Mouse (Mus musculus) cerebellum, postnatal 36 days (tissue): ENCODE measurements at regions not wholly inside any gene's neighbourhood (a gene's known extent, or its start where the extent isn't known, plus 50 kb on each side); places are given as distances from the start of the nearest gene placed in this dataset.
"Not testable (repeated sequence)": the region's sequence is repeated elsewhere in the genome, so short reads cannot be mapped to it uniquely, and the experiment has no call there.

ENCODE experiments used
- DNase-seq, 2 experiments: peaks; one replicate each; pipeline ENCODE4 v3.0.0; 2021 to 2022; ENCODE audit warnings: mixed read lengths in 2 of 2

DNA sequence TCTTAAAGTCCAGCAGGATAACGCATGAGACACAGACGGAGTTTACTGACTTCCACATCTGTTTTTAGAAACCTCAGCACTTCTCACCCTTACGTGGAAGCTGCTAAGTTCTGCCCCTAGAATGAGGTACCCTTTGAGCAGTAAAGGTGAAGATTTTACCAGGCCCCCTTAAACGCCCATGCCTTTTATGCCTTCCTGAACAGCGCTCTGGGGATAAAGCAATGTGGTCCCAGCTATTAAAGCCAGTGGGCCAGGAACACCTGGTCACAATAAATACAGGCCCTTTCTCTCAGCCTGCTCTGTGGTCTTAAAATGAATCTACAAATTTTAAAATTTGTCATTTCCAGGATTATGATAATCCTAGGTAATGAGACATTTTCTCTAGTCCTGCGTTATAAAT lies 57.9 kb downstream of the Llph start:
- no peak for DNase-seq

DNA sequence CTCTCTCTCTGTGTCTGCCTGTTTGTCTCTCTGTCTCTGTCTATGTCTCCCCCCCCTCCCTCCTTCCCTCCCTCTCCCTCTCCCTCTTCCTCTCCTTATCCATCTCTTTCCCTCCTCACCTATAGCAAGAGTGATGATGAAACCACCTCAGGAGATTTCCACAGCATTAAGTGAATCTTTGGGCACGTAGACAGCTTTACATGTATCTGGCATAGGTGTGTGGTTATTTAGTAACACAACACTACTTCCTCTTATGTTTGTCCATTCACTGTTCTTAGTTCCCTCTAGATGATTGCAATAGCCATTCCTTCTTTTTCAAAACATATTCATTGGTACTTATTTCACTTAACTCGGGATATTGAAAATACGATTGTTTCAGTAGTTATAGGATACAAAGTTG lies 65.0 kb downstream of the Llph start:
- no peak for DNase-seq

DNA sequence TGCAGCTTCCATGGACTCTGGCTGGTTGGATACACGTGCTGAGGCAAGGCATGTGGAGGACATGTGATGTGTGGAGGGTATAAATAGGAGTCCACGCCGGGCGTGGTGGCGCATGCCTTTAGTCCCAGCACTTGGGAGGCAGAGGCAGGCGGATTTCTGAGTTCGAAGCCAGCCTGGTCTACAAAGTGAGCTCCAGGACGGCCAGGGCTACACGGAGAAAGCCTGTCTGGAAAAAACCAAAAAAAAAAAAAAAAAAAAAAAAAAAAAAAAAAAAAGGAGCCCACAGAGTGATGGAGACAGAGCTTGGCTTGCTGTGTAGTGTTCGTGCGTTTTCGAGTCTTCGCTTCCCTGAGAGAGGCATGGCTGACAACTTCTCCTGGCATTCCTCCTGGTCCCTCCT lies 66.5 kb downstream of the Llph start:
- DNase-seq = not testable (repeated sequence)

GRCm38 (mm10) chr10:120294487-120294886 lies 67.6 kb downstream of the Llph start:
- DNase-seq = no peak

DNA sequence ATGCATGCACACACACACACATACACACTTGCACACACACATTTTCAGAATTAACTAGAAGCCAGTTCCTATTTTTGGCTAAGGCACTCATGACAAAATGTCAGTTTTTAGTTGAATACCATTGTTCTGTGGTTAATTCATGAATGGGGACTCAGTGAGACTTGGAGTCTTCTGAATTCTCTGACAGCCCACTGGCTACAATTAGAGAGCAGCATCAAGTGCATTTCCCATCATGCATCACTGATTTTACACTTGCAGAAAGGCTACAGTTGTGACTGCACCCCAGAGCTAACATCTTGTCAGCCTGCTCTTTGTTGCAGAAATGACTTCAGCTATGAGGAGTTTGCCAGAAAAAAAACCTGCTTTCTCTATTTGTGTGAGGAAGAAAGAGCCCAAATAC lies 70.4 kb downstream of the Llph start:
- no peak for DNase-seq

DNA sequence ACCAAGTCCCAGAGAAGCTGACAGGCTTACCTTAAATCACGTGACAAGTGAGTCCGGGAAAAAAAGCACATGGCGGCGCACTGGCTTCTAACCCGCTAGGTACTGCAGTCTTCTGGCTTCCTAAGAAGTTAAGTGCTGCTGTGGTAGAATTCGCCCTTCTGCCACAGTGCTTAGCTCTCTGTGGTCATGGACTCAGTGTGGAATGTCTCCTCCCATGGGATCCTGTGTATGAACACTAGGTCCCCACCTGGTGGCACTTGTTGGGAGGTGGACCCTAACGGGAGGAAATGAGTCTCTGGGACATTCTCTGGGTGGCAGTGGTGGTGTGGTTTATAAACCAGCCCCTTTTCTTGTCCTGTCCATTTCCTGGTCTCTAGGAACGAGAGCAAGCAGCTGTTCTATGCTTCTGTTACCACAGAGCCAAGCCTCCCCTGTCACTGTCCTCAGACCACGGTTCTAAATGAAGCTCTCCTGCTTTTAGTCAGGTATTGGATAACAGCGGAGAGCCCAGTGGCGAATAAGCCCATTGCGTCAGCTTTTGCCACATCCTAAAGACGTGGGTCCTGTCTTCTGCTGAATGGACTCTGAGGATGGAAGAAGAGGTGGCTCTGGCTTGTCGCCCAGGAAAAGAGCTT lies 71.5 kb downstream of the Llph start:
- no peak for DNase-seq

- DNase-seq = peak; percentile 5 to 7
These were observed 79.1 kb downstream of the Llph start for GRCm38 (mm10) chr10:120306010-120306409.

DNA sequence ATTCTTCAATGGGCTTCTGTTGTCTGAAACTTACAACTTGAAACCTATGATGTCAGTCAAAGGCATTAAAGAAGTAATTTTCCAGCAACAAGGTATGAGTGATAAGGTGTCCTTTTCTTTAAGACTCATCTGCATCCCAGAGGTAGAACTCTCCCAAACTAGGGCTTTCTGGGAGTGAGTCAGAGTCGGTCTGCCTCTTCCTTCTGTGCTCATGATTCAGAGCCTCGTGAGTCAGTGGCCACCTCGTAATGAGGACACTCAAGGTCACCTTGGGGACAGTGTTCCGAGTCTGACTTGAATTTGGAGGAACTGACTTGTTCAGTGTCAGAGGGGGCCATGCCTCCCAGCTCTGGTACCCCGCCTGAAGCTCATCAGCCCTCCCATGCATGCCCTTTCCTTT lies 81.8 kb downstream of the Llph start:
- DNase-seq = no peak
